Mouse (Mus musculus) myocyte (in vitro differentiated cells): ENCODE measurements around the gene Gpr4. TPM values are rescaled to one million over a fixed set of nuclear protein-coding genes. Genes with fewer than 3 reads are reported as not detected.
A peak's percentile ranks its signal among the peaks of the same experiment; 100 is the strongest.

Source experiments
- H3K27me3 ChIP-seq: one replicate; pipeline ENCODE4 v1.6.1; 2011; ENCODE audit not compliant: control insufficient read depth, insufficient read depth, insufficient read length
- H3K36me3 ChIP-seq: one replicate; pipeline ENCODE4 v1.6.1; 2011; ENCODE audit not compliant: control insufficient read depth, insufficient read depth
- H3K4me2 ChIP-seq: one replicate; pipeline ENCODE4 v1.6.1; 2011; ENCODE audit warnings: low read depth, control low read depth
- H3K4me3 ChIP-seq: one replicate; pipeline ENCODE4 v1.5.1; 2011; ENCODE audit warnings: mild to moderate bottlenecking, control low read depth, moderate library complexity
- H3K79me2 ChIP-seq: one replicate; pipeline ENCODE4 v1.6.1; 2011; ENCODE audit not compliant: control insufficient read depth, insufficient read depth
- H3ac ChIP-seq: one replicate; pipeline ENCODE4 v1.6.1; 2011; ENCODE audit not compliant: control insufficient read depth, insufficient read length
- CEBPB ChIP-seq: IDR thresholded peaks from 2 replicates; pipeline ENCODE4 v1.6.1; 2011; ENCODE audit warnings: mild to moderate bottlenecking, moderate library complexity; ENCODE audit not compliant: poor library complexity, insufficient read depth, severe bottlenecking
- E2F4 ChIP-seq: IDR thresholded peaks from one replicate; pipeline ENCODE4 v1.6.1; 2011; ENCODE audit warnings: mild to moderate bottlenecking, control low read depth, moderate library complexity; ENCODE audit not compliant: insufficient read depth
- MAX ChIP-seq: IDR thresholded peaks from one replicate; pipeline ENCODE4 v1.6.1; 2011; ENCODE audit warnings: low read depth, mild to moderate bottlenecking, control low read depth
- MYOD1 ChIP-seq, 3 experiments: IDR thresholded peaks; one replicate each; pipeline ENCODE4 v1.6.1; 2011; ENCODE audit warnings: control low read depth in 2 of 3, low read depth in 2 of 3, mild to moderate bottlenecking in 2 of 3, moderate library complexity in 1 of 3; ENCODE audit not compliant: insufficient read length in 2 of 3, control insufficient read depth in 1 of 3
- MYOG ChIP-seq, 3 experiments: IDR thresholded peaks; one replicate each; pipeline ENCODE4 v1.6.1; 2011; ENCODE audit warnings: control low read depth in 2 of 3, low read depth in 2 of 3, mild to moderate bottlenecking in 2 of 3; ENCODE audit not compliant: insufficient read length in 2 of 3, control insufficient read depth in 1 of 3, insufficient read depth in 1 of 3
- POLR2A ChIP-seq: IDR thresholded peaks from one replicate; pipeline ENCODE4 v1.6.1; 2011; ENCODE audit warnings: low read depth, mild to moderate bottlenecking, control low read depth, moderate library complexity; ENCODE audit not compliant: insufficient read length
- POLR2AphosphoS2 ChIP-seq: IDR thresholded peaks from one replicate; pipeline ENCODE4 v1.6.1; 2011; ENCODE audit warnings: low read depth, control low read depth; ENCODE audit not compliant: insufficient read length
- REST ChIP-seq: IDR thresholded peaks from one replicate; pipeline ENCODE4 v1.6.1; 2011; ENCODE audit warnings: mild to moderate bottlenecking, control low read depth, moderate library complexity; ENCODE audit not compliant: insufficient read depth, insufficient read length
- SRF ChIP-seq: IDR thresholded peaks from one replicate; pipeline ENCODE4 v1.6.1; 2011; ENCODE audit warnings: low read depth; ENCODE audit not compliant: control insufficient read depth, insufficient read length
- TCF12 ChIP-seq: IDR thresholded peaks from one replicate; pipeline ENCODE4 v1.6.1; 2011; ENCODE audit warnings: mild to moderate bottlenecking, control low read depth; ENCODE audit not compliant: poor library complexity, insufficient read depth, severe bottlenecking
- TCF3 ChIP-seq: IDR thresholded peaks from one replicate; pipeline ENCODE4 v1.6.1; 2011; ENCODE audit warnings: low read depth, control low read depth; ENCODE audit not compliant: insufficient read length
- USF1 ChIP-seq: IDR thresholded peaks from one replicate; pipeline ENCODE4 v1.6.1; 2011; ENCODE audit warnings: low read depth, mild to moderate bottlenecking, control low read depth, moderate library complexity
- polyA plus RNA-seq: library from polyadenylated mRNA; unstranded; fragments of >200 nt; fragmentation: generic; extraction: Trizol; gene quantifications from one replicate; pipeline ENCODE4 v1.2.1, GENCODE M21; 2012; ENCODE audit warnings: missing spikeins

The Gpr4 gene
- polyA plus RNA-seq, 1 experiment, result 0.10 TPM

DNA sequence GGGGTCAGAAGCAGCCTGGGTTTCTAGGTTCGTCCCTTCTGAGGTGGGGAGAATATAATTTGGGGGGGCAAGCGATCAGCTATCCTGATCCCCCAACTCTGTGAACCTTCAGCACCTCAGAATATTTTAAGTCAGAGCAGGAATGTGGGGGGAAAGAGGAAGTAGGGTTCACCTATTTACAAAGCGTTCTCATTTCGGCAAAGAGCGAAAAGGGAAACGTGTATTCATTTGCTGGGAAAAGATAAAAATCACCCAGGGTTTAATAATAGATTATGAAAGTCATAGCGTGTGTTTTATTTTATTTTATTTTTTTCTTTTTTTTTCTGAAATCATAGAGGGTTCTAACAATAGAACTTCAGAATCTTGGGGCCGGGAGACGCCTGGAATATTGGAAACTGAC is 2.6 kb downstream of the Gpr4 start:
- peaks cover 27% of the 10 kb centered on the region for H3K27me3 ChIP-seq
- H3K79me2 ChIP-seq, result no peaks in the 10 kb centered on the region
- no peak overlapping the region for H3K4me3 ChIP-seq
- H3K36me3 ChIP-seq, result no peaks in the 10 kb centered on the region
- H3K4me2 ChIP-seq, result no peak overlapping the region
- H3ac ChIP-seq, result no peak overlapping the region
- TF ChIP-seq MYOD1 (IDR thresholded peaks at IDR 0.05; ENCODE audit: control insufficient read depth in 1 of 3, insufficient read length in 2 of 3, low read depth in 2 of 3) (no peak), MYOG (IDR thresholded peaks at IDR 0.05; ENCODE audit: control insufficient read depth in 1 of 3, insufficient read depth in 1 of 3, insufficient read length in 2 of 3, low read depth in 2 of 3) (no peak), SRF (no peak), E2F4 (no peak)

DNA sequence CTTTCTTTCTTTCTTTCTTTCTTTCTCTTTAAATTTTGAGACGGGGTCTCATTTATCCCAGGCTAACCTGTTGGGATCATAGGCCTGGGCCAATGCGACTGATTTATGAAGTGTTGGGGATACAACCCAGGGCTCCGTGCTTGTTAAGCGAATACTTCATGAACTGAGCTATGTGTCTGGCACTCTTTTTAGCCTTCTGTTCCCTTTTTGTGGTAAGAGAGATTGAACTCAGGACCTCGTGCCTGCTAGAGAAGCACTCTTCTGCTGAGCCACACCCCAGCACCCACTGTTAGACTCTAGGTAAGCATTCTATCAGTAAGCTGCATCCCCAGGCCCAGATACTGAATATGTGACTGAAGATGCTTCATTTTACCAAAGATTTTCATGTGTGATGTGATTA is 5.2 kb downstream of the Gpr4 start:
- H3K79me2 ChIP-seq, result no peaks in the 10 kb centered on the region
- no peak overlapping the region for H3K4me3 ChIP-seq
- no peak for TF ChIP-seq MAX
- TF ChIP-seq TCF12, result no peak
- no peak for TF ChIP-seq E2F4
- TF ChIP-seq USF1, result no peak
- TF ChIP-seq TCF3, result no peak
- TF ChIP-seq MYOG (IDR thresholded peaks at IDR 0.05; ENCODE audit: control insufficient read depth in 1 of 3, insufficient read depth in 1 of 3, insufficient read length in 2 of 3, low read depth in 2 of 3), result no peak
- no peak for TF ChIP-seq POLR2A
- no peak for TF ChIP-seq CEBPB
- TF ChIP-seq REST, result no peak
- TF ChIP-seq MYOD1 (IDR thresholded peaks at IDR 0.05; ENCODE audit: control insufficient read depth in 1 of 3, insufficient read length in 2 of 3, low read depth in 2 of 3), result no peak
- no peak for TF ChIP-seq POLR2AphosphoS2
- TF ChIP-seq SRF, result no peak
- peaks cover 24% of the 10 kb centered on the region for H3K27me3 ChIP-seq
- H3ac ChIP-seq, result no peak overlapping the region
- no peak overlapping the region for H3K4me2 ChIP-seq
- H3K36me3 ChIP-seq, result no peaks in the 10 kb centered on the region

DNA sequence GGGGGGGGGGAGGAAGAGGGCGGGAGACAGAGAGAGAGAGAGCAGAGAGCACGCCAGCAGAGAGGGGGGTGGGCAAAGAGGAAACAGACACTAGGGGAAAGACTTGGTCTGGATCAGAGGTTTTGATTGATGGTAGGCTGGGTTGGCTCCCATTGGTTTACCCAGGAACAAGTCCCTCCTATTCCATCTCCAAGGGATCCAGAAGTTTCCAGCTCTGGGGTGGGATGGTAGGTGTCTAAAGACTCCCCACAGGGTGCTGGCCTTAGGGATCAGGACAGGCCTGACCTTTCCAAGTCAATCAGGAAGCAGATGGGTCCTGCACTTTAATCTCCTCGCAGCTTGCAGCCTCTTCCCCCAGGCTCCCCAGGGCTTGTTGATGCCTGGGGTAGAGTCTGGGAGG is 5.6 kb downstream of the Gpr4 start:
- Histone ChIP-seq H3K27me3 (peaks cover 20% of the 10 kb centered on the region), H3K4me3 (no peak overlapping the region), H3ac (no peak overlapping the region), H3K4me2 (no peak overlapping the region), H3K36me3 (no peaks in the 10 kb centered on the region), H3K79me2 (no peaks in the 10 kb centered on the region)
- TF ChIP-seq MYOG (IDR thresholded peaks at IDR 0.05; ENCODE audit: control insufficient read depth in 1 of 3, insufficient read depth in 1 of 3, insufficient read length in 2 of 3, low read depth in 2 of 3), result no peak
- no peak for TF ChIP-seq E2F4
- TF ChIP-seq USF1, result no peak
- no peak for TF ChIP-seq POLR2A
- no peak for TF ChIP-seq MYOD1 (IDR thresholded peaks at IDR 0.05; ENCODE audit: control insufficient read depth in 1 of 3, insufficient read length in 2 of 3, low read depth in 2 of 3)
- TF ChIP-seq SRF, result no peak
- TF ChIP-seq POLR2AphosphoS2, result no peak
- TF ChIP-seq TCF3, result no peak
- no peak for TF ChIP-seq TCF12
- TF ChIP-seq CEBPB, result no peak

DNA sequence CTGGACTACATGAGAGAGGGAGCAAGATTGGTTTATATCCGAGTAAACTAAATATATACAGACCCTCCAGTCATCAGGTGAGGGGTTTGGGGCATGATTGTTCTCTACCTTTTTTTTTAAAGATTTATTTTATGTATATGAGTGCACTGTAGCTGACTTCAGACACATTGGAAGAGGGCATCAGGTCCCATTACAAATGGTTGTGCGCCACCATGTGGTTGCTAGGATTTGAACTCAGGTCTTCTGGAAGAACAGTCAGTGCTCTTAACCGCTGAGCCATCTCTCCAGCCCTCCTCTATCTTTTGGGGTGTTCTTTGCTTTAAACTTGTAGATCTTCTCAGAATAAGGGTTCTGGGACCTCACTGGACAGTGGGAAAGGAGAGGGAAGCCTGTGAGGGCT is 7.7 kb downstream of the Gpr4 start:
- Histone ChIP-seq H3K27me3 (peaks cover 18% of the 10 kb centered on the region), H3K4me2 (no peak overlapping the region), H3K4me3 (no peak overlapping the region), H3K79me2 (no peaks in the 10 kb centered on the region), H3K36me3 (no peaks in the 10 kb centered on the region), H3ac (no peak overlapping the region)
- TF ChIP-seq TCF3, result no peak
- TF ChIP-seq REST, result no peak
- no peak for TF ChIP-seq MYOD1 (IDR thresholded peaks at IDR 0.05; ENCODE audit: control insufficient read depth in 1 of 3, insufficient read length in 2 of 3, low read depth in 2 of 3)
- no peak for TF ChIP-seq CEBPB
- no peak for TF ChIP-seq USF1

- no peak for TF ChIP-seq MYOG (IDR thresholded peaks at IDR 0.05; ENCODE audit: control insufficient read depth in 1 of 3, insufficient read depth in 1 of 3, insufficient read length in 2 of 3, low read depth in 2 of 3)
- peak; percentile 53 for TF ChIP-seq POLR2AphosphoS2
- no peak overlapping the region for H3ac ChIP-seq
- no peak overlapping the region for H3K4me2 ChIP-seq
- H3K4me3 ChIP-seq, result no peak overlapping the region
- no peaks in the 10 kb centered on the region for H3K36me3 ChIP-seq
- no peaks in the 10 kb centered on the region for H3K79me2 ChIP-seq
- peaks cover 9% of the 10 kb centered on the region for H3K27me3 ChIP-seq
These were observed 9.9 kb downstream of the Gpr4 start for GRCm38 (mm10) chr7:19222189-19222588.
